Mouse (Mus musculus) right cerebral cortex, adult 18-20 months (tissue): Measurements from ENCODE around the gene Ltb.

Experiments used
- DNase-seq: peaks from one replicate; pipeline ENCODE4 v3.0.0; 2022; ENCODE audit warnings: mixed read lengths

Gene Ltb

DNA sequence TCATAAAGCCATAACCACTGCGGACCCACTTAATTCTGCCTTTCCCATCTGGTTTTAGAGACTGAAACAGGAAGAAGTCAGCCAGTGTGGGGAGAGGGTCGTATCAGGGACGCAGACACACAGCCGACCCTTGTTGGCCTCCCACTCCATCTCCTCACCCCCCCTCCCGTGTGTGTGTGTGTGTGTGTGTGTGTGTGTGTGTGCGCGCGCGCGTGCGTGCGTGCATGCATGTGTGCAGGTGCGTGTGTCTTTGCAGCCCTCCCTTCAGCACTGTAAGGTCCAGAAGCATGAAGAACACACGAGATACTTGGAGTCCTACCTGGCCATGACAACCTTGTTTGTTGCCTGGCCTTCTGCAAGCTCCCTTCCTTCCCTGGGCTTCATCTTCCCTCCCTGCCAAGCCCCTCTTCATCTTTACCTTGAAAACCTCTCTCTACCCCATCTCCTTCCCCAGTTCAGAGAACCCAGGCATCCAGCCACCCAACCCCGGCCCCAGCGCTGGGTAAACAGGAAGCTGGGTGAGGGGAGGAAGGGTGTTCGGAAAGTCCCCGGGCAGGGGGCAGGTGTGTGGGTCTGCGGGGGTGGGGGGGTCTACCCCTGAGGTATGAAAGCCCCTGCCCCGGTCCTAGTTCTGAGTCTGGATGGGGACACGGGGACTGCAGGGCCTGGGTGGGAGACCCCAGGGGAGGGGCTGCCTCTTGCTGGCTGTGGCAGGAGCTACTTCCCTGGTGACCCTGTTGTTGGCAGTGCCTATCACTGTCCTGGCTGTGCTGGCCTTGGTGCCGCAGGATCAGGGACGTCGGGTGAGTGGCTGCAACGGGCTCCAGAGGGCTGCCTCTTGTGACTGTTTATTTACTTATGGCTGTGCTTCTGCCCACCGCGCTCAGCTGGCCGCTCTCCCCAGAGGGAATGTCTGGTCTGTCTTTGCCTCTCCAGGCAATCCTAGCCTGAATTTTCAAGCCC is at the start of gene Ltb:
Ltb (plus strand) TSS at position 559 of the 963 bp plus-strand sequence.
- DNase-seq = no peak

DNA sequence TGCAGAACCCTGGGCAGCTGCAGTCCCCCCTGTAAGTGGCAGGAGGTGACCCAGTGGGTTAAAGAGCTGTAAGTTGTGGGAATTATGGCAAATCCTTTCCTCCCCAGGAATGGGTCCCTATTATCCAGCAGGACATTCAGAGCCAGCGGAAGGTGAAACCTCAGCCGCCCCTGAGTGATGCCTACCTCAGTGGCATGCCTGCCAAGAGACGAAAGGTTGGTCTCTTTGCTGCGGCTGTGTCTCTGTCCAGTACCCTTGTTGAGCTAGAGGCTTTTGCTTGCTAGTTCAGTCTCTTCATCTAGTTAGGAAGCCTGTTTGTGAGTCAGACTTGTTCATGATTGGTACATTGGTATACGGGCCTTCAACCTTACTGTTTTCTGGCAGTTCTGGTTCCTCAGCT is 48.1 kb upstream of the Ltb start:
- no peak for DNase-seq

DNA sequence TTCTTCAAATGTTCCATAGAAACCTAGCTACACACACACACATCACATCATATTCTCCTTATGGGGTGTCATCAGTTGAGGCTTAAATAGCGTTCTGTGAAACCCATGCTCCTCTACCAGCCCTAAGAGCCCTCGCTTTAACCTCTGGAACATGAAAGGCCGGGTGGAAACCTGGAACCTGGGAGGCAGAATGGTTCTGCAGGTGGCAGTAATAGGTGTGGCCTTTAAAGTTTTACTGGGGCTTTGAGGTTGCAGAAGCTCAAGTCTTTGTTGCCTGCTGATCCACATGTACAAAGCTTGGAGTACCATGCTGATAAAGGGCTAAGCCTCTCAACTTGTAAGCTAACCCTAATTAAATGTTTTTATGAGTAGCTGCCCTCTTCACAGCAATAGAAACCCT is 46.9 kb upstream of the Ltb start:
- no peak for DNase-seq

DNA sequence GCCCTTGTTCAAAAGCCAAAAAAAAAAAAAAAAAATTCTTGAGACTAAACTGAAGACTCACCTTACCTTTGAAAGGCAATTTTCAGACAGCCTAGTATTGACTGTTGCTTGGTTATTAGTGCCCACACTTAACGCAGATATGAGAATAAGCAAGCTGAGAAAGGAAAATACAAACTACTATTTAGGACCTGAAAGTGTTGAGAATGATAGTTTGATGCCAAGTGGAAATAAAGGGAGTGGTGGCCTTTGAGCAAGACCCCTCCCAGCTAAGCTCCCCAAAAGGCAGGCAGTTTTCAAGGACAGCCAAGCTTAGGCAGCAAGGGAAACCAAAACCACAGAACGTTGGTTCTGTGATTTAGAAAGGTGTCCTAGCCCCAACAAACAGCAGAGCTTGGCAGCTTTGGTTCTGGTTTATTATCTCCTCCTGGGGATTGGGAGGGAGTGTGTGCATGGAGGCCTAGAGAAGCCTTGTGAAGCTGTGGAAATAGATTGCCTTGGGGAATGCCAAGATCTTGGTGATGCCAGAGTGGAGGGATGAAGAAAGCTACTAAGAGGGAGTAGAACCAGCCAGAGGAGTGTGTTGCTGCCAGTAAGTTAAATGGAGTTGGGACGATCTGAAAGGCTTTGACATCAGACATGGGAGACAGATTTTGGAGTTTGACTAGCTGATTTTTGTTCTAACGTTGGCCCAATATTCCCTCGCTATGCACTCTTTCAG is 46.2 kb upstream of the Ltb start:
- DNase-seq = no peak

DNA sequence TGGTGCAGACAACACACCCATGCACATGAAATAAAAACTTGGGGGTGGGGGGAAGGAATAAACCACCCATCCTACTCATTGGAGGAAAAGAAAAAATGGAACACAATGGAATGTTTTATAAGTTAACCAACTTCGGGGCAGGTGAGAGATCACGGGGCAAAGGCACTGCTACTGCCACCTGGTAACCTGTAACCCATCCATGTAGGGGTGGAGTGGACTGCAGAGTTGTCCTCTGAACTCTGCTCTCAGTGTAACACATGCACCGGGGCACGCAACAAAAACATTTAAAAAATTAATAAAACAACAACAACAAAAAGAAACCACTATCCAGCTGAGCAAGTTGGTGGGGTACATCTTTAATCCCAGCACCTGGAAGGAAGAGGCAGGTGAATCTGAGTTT is 42.1 kb upstream of the Ltb start:
- no peak for DNase-seq

DNA sequence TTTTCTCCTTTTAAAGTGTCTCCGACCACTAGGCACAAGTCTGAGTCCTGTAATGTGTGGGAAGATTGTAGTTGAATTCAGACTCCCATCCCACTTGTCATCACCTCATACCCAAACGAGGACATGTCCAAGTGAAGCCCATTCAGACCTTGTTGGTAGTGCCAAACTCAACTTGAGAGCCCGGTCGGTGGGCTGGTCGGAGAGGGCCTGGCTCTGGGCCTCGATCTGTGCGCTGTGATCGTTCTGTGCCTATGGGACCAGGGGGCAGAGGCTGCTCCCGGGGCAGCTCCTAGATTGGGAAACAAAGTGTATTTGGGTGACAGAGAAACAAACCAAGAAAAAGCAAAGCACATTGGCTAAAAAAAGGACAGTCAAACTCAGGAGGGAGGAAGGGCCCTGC is 41.2 kb upstream of the Ltb start:
- no peak for DNase-seq

DNA sequence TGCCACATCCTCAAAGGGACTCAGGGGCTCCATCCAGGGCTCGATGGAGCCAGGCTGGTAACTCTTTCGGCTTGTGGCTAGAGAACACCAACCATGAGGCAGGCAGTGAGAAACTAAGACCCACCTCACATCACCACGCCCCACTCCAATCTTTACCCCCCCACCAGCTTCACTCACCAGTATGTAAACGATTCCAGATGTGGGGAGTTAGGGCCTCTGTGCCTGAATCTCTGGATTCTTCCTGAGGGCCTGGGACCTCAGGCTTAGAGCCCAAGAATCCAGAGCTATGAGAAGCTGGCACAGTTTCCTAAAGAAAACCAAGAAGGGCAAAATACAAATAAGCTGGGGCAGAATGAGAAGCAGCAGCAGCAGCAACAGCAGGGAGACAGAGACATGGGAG is 40.3 kb upstream of the Ltb start:
- DNase-seq = no peak

DNA sequence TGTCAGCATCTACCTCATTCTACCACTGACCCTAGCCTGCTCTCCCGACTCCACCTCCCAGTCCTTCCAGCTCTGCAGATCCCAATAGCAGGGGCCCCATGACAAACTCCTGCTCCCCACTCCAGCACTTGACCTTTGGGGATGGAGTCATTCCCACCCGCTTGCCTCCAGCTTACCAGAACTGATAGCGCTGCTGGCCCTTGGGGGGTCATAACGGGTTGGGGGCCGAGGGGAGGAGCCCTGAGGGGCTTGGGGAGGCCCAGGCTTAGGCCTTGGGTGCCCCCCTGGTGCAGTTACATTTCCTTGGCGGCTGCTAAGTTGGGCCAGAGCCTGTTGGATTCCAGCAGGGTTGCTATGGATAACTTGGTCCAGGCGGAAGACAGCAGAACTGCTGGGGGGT is 39.6 kb upstream of the Ltb start:
- DNase-seq = no peak

DNA sequence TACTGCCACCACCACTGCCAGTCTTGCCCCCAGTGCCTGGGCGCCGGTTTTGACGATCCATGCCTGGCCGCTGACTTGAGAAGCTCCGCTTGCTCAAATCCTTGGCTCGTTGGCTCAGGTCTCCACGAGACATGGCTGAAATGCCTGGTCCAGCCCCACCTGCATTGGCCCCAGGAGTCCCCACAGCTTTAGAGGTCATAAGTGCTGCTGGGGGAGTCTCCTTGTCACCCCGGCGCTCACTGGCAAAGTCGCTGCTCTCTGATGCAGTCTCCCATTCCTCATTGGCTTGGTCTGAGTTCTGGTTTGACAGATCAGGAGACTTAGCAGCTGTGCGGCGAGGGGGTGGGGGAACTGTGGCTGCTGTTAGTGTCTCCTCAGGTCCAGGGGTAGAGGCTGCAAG is 38.8 kb upstream of the Ltb start:
- no peak for DNase-seq

DNA sequence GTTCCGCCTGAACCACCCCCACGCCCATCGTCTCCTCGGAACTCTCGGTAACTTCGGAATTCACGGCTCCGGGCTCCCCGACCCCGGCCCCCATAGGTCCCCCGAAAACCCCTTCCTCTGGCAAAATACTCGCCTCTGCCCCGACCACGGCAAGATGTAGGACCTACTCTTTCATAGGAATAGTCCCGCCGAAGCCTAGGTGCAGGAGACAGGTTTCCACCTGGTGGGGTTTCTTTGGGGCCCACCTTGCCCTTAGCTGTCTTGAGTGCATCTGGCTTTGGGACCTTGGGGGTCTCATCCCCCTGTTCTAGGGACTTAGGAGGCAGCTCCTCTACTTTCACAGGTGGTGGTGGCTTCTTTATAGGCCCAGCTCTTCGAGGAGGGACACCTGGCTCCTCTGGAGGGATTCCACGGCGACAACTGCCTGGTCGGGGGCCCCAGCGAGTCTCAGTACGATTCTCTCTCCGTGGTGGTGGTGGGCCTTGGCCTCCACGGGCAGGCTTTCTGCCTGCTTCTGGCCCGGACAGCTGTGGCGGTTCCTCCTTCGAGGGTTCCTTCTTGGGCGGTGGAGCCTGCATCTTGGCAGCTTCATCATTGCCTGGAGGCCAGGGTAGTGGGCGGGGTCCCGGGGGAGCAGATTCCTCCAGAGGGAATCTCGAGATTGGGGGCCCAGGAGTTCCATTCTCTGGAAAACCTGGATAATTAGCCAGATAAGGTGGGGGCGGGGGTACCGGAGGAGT is 37.6 kb upstream of the Ltb start:
- DNase-seq = no peak

DNA sequence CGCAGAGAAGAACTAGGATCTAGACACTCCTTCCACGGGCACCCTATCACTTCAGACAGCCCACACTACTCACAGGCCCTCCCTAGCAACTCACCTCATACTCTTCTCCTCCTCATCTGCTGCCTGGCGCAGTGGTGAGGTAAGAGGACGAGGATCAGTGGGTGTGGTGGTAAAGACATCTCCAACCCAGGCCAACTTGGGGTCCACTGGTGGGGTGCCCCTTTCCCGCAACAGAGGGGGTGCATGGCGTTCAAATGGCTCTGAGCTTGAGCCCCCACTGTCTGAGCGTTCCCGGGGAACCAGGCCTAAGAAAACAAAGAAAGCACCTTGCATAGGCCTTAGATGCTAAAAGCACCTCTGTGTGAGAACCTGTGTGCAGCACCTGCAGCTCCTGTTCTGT is 37.0 kb upstream of the Ltb start:
- DNase-seq = no peak

DNA sequence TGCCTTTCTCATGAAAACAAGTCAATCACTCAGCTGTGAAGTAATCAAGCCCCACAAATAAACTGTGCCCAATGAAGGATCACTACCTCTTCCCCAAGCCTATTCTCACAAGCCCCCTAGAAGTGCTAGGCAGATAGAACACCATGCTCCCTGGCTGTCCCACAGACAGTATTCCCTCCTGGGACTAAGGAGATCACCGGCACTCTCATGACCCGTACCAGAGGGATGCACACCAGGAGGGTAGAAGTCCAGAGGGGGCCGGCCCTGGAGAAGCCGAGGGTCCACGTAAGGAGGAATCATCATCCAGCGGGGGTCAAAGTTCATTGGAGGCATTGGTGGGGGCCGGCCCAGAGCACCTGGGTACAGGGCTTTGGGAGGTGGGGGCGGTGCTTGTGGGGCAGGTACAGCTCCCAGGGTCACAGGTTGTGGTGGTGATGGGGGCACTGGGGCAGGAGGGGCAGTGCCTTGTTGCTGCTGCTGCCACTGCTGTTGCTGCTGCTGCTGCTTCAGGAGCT is 36.5 kb upstream of the Ltb start:
- DNase-seq = no peak

DNA sequence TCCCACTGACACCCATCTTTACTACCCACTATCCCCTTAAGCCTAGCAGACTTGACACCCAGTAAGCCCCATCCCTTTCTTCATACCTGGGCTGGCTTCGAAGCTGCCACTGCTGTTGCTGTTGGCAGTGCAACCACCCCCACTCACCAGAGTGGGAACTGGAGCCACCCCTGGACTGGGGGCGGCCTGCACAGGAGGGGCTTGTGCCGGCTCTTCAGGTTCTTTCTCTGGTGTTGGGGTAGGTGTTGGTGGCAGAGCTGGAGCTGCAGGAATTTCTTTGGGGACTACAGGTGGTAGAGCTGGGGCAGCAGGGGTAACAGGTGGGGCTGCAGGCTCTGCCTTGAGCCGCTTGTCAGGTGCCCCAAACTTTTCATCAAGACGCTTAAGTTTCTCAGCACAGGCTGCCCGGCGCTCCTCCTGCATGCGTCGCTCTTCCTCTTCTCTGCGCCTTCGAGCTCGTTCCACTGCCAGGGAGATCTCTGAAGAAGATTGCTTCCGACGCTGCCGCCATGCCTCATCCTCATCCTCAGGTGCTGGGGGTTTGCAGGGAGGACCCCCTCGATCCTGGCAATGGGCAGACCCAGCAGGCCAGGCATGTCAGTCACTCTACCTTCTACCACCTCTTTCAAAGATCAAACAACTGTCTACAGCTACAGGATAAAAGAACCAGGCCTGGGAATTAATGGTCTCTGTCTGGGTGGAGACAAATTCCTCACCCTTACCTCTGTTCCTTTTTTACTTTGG is 35.2 kb upstream of the Ltb start:
- no peak for DNase-seq

DNA sequence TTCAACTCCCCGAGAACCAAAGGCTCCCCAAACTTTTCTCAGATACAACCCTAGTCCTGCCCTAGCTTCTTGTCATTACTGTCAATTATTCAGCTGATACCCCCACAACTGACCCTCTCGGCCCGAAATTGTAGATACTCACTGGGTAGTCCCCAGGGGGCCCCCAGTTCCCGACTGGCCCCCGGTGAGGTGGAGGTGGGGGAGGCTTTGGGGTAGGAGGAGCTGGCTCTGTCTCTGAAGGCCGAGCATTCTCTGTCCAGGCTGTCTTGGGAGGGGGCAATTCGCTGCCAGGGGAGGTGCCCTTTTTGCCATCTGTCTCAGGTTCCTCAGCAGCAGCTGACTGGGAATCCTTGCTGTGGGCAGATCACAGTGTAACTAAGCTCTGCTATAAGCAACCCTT is 34.6 kb upstream of the Ltb start:
- no peak for DNase-seq

DNA sequence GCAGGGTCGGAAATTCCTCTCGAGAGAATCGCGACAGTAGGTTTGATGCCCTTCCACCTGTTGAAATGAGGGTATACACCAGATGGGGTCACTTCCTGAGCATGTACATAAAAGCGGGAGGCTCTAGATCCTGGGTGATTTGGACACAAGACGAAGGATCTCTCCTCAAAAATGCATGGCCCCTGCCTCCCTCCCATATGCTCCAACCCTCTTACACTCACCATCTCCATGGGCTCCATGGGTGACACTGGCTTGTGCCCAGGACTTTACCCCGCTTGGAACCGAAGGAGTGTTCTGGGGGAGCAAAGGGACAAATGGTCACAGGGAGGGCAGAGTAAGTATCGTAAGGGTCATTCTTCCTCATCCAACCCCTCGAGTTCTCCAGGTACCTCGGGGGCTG is 32.8 kb upstream of the Ltb start:
- no peak for DNase-seq

DNA sequence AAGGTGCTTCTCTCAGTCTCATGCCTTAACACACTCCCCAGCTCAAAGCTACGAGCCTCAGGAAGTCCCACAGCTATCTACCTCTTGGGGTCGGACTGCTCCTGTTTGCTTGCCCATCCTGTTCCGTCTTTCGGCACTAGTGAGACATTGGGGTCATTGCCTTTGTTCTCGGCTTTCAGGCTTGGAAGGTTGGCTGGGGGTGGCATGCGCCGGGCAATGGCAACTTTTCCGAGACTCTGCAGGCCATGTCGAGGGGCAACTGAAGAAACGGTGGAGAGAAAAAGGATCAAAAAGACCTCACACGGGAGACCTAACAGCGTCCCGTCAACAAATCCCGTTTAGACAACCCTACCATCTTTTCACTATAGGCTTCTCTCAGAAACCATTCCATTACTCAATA is 32.1 kb upstream of the Ltb start:
- no peak for DNase-seq

DNA sequence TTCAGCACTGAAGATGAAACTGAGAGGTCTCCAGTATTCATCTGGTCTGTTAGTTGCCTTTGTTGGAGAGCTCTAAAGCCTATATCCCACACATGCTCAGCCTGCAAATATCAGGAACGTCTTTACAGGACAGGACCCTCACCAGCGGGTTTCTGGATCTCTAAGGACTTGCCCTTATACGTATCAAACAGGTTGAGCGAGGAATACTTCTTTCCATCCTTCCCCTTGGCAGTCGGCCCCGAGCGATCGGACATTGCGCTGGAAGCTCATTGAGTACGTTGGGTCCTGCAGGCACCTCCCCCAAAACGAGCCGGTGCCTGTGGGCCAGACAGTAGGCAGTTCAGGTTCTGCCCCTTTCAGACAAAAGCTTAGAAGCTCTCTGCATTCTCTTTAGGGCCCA is 31.5 kb upstream of the Ltb start:
- no peak for DNase-seq

DNA sequence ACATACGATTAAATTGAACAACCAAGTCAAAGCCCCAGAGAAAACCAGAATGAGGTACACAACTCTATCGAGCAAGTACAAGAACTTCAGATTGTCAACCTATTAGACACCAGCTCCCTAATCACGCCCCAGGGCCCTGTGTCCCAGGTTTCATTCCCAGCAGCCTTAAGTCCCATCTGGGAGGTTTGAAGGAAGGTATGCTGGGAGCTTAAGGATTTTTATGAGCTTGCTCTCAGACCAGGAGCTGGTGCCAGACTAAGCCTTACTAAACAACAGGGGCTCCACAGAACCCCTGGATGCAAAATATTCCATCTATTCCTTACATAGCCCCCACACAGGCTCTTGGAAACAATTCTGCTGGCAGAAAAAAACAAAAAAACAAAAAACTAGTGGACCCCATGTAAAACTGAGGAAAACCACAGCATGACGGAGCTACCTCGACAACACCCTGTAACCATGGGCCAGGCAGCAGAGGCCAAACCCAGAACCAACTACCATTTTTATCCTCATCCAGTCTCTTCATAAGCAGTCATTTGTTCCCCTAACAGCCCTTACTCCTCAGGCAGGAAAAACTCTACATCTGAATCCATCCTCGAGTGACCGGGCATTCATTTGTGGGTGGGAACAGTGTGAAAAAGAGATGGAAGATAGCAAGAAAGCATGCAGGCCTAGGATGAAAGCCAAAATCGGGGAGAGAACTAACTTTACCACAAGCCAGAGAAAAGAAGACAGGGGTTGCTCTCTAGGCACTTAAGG is 30.7 kb upstream of the Ltb start:
- no peak for DNase-seq

DNA sequence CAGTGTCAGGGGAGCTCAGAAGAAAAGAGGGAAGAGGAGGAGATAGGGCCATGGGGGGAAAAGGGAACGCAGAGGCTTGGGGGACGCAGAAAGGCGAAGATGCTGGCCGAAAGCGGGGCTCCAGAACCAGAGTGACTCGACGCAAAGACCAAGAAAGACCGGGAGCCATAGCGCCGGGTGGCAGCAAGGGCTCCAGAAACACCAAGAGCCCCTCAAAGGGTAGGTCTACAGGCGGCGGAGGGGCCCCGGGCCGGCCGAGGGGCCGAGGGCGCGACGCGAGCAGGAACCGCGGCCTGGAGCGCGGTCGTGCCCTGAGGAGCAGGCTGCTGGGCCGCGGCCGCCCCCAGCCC is 30.0 kb upstream of the Ltb start:
- no peak for DNase-seq

DNA sequence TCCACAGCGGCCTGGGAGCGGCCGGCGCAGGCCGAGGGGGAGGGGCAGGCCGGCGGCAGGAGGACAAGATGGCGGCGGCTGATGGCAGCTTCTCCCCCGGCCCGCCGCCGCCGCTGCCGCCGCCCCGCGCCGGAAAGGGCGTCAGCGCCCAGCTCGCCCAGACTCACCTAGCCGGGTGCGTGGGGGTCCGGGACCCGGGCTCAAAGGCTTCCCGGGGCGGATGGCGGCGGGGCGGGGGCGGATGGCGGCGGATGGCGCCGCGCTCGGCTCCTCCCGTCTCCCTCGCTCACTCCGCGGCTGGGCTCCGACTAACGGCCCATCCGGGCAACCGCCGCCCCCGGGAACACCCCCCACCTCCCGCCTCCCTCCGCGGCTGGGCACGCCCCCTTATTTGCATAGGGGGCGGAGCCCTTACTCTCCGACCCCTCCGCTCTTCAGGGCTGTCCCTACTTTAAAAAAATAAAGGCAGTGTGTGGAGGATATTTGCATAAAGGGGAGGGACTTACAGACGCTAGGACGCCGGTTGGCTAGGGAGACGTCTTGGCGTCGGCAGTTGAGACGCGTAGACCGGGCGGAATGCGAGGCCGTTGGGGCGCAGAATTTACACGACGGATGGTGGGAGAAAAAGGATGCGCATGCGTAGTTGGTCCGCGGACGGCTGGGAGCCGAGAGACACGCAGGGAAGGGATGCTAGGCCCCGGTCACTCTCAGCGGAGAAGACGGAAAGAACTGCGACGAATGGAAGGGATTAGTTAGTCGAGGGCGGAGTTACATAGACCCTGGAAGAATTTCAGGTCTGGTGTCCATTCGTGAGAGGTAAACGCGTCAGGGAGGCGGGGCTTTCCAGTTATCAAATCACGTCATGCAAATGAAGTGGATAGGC is 29.4 kb upstream of the Ltb start, which contains the start of gene Prrc2a:
Prrc2a (minus strand) TSS at position 330 of the 883 bp plus-strand sequence.
- peak; percentile 99 for DNase-seq
